Mouse (Mus musculus): ENCODE measurements at regions not wholly inside any gene's neighbourhood (a gene's known extent, or its start where the extent isn't known, plus 50 kb on each side); places are given as distances from the start of the nearest gene placed in this dataset.

DNA sequence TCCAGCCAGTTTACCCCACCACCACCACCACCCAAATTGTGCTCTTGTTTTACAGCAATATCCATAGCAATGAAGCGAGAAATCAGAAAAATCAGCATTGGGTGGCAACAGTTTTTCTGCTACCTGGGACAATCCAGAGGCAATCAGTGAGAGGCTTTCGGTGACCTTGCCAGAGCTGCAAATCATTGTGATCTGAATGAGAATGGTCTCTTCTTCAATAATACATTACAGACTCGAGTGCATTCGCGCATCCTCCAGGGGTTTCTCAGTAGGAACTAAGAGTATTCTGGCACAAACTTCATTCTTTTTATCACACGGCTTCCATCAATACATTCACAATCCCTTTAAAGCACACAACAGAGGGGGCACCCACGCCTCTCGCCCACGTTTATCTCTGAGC is 91.2 kb downstream of the Srek1 start:
- Histone ChIP-seq H3K9me3 (no peaks in the 10 kb centered on the region), H3K36me3 (replicated peaks) (no peaks in the 10 kb centered on the region), H3K4me3 (replicated peaks) (no peak overlapping the region), H3K4me2 (no peak overlapping the region), H3K4me1 (no peaks in the 10 kb centered on the region), H3K9ac (no peak overlapping the region), H3K27ac (no peak overlapping the region), H3K27me3 (no peaks in the 10 kb centered on the region)
- ATAC-seq (ENCODE audit: low FRiP score), result no peak
- 78% methylated on average over 9 of the region's 9 CpGs for WGBS

DNA sequence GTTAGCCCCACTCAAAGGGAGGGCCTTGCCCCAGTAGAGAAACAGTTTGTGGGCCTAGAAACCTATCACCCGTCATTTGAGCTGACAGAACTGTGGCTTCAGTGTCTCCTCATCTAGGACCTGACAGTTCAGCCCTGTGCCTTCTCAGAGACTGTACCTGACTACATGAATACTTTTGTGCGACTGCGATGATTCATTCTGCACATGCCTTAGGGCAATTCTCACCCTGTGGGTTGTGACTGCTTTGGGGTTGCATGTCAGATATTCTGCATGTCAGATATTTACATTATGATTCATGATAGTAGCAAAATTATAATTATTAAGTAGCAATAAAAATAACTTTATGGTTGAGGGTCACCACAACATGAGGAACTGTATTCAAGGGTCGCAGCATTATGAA is 93.7 kb downstream of the Srek1 start:
- no peaks in the 10 kb centered on the region for H3K27me3 ChIP-seq
- peaks cover 4% of the 10 kb centered on the region for H3K4me1 ChIP-seq
- no peak overlapping the region for H3K4me2 ChIP-seq
- ATAC-seq (ENCODE audit: low FRiP score), result no peak
- no peak overlapping the region for H3K27ac ChIP-seq
- H3K9ac ChIP-seq, result no peak overlapping the region
- H3K9me3 ChIP-seq, result no peaks in the 10 kb centered on the region
- WGBS, result 93% methylated on average over 4 of the region's 4 CpGs
- H3K4me3 ChIP-seq (replicated peaks), result no peak overlapping the region
- H3K36me3 ChIP-seq (replicated peaks), result no peaks in the 10 kb centered on the region

- Histone ChIP-seq H3K4me1 (peaks cover 4% of the 10 kb centered on the region), H3K4me2 (no peak overlapping the region), H3K27ac (no peak overlapping the region), H3K9me3 (no peaks in the 10 kb centered on the region), H3K4me3 (replicated peaks) (no peak overlapping the region), H3K27me3 (no peaks in the 10 kb centered on the region), H3K36me3 (replicated peaks) (no peaks in the 10 kb centered on the region), H3K9ac (no peak overlapping the region)
- WGBS, result 87% methylated on average over 7 of the region's 7 CpGs
- no peak for ATAC-seq (ENCODE audit: low FRiP score)
Measured at GRCm38 (mm10) chr13:103680052-103680451, 94.4 kb downstream of the Srek1 start.

DNA sequence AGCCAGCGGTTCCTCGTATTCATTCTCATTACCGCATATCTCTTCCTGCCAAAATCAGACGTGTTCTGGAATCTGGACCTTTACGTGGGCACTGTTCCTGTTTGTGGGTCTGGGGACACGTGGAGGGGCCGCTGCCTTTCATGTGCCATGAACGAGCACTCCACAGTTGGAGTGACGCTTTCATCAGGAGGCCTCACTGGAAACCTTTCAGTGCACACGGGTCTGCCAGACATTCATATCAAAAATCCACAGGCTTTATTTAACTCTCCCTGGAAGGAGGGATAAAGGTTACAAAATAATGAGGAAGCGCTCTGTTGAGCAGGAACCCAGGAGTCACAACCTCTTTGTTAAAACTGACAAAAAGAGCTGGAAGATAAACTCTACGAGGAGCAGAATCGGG is 97.6 kb downstream of the Srek1 start:
- Histone ChIP-seq H3K9ac (no peak overlapping the region), H3K4me3 (replicated peaks) (no peak overlapping the region), H3K4me1 (peaks cover 4% of the 10 kb centered on the region), H3K9me3 (no peaks in the 10 kb centered on the region), H3K27ac (no peak overlapping the region), H3K4me2 (no peak overlapping the region), H3K27me3 (no peaks in the 10 kb centered on the region), H3K36me3 (replicated peaks) (no peaks in the 10 kb centered on the region)
- ATAC-seq (ENCODE audit: low FRiP score), result no peak
- WGBS, result 45% methylated on average over 13 of the region's 13 CpGs

DNA sequence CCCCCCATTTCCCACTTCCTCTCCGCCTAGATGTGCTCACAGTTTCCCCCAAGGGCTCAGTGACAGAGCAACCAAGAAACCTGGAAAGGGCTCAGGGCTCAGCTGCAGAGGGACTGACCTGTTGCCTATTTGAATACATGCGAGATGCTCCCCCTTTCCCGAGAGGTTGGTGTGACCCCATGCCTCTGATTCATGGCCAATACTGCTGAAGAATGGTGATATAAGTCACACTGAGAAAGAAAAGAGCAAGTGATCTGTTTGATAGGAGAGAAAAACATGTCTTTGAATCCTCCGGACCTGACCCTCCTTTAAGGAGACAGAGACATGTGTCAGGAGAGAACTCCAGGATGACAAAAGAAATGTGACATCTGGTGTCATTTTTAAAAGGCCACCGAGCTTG is 98.2 kb downstream of the Srek1 start:
- H3K4me3 ChIP-seq (replicated peaks), result no peak overlapping the region
- H3K9me3 ChIP-seq, result no peaks in the 10 kb centered on the region
- no peaks in the 10 kb centered on the region for H3K36me3 ChIP-seq (replicated peaks)
- no peak overlapping the region for H3K4me2 ChIP-seq
- H3K27ac ChIP-seq, result no peak overlapping the region
- ATAC-seq (ENCODE audit: low FRiP score), result no peak
- 83% methylated on average over 5 of the region's 5 CpGs for WGBS
- H3K27me3 ChIP-seq, result no peaks in the 10 kb centered on the region
- peaks cover 4% of the 10 kb centered on the region for H3K4me1 ChIP-seq
- no peak overlapping the region for H3K9ac ChIP-seq

DNA sequence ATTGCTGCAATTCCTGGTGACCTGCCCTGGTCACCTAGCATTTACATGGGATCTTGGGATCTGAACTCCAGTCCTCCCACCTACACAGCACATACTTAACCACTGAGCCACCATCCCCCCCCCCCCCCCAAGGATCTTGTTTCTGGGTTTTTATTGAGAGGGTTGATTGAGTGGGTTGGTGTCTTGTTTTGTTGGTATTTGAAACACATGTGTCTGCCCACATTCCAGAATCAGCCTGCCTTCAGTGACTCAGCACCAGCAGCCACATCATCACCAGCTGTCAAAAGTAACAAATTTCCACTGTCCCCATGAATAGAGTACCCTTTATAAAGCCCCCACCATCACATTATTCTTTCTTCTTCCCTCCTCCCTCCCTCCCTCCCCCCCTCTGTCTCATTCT is 103.8 kb downstream of the Srek1 start:
- no peak for ATAC-seq (ENCODE audit: low FRiP score)
- H3K4me3 ChIP-seq (replicated peaks), result no peak overlapping the region

GRCm38 (mm10) chr13:103669856-103670255 is 104.6 kb downstream of the Srek1 start:
- H3K9ac ChIP-seq, result no peak overlapping the region
- H3K27ac ChIP-seq, result no peak overlapping the region
- H3K27me3 ChIP-seq, result no peaks in the 10 kb centered on the region
- ATAC-seq (ENCODE audit: low FRiP score), result no peak
- no peaks in the 10 kb centered on the region for H3K4me1 ChIP-seq
- H3K9me3 ChIP-seq, result no peaks in the 10 kb centered on the region
- WGBS, result 84% methylated on average over 4 of the region's 4 CpGs
- H3K4me3 ChIP-seq (replicated peaks), result no peak overlapping the region
- H3K36me3 ChIP-seq (replicated peaks), result no peaks in the 10 kb centered on the region
- H3K4me2 ChIP-seq, result no peak overlapping the region

More for the DNA sequence above, 103.8 kb downstream of the Srek1 start:
- H3K27ac ChIP-seq, result no peak overlapping the region
- H3K27me3 ChIP-seq, result no peaks in the 10 kb centered on the region
- no peaks in the 10 kb centered on the region for H3K4me1 ChIP-seq
- H3K36me3 ChIP-seq (replicated peaks), result no peaks in the 10 kb centered on the region
- no peaks in the 10 kb centered on the region for H3K9me3 ChIP-seq
- no peak overlapping the region for H3K4me2 ChIP-seq
- H3K9ac ChIP-seq, result no peak overlapping the region

DNA sequence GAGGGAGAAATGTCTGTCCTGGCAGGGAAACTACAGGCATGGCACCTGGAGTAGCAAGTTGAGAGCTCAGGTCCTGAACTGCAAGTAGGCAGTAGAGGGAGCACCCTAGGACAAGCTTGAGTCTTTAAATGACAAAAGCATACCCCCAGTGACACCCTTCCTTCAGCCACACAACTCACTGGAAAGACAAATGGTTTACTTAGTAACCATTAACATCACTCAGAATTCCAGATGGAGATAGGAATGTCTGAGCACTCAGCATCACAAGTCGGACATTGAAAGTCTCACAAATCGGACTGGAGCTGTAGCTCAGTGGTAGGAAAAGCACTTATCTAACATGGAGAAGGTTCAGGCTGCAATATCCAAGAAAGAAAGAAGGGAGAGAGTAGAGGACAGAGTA is 106.7 kb downstream of the Srek1 start:
- Histone ChIP-seq H3K4me3 (replicated peaks) (no peak overlapping the region), H3K27me3 (no peaks in the 10 kb centered on the region), H3K9ac (no peak overlapping the region), H3K4me1 (no peaks in the 10 kb centered on the region), H3K27ac (no peak overlapping the region), H3K4me2 (no peak overlapping the region), H3K36me3 (replicated peaks) (no peaks in the 10 kb centered on the region), H3K9me3 (no peaks in the 10 kb centered on the region)
- WGBS, result 84% methylated on average over 2 of the region's 2 CpGs
- ATAC-seq (ENCODE audit: low FRiP score), result no peak

GRCm38 (mm10) chr13:103660248-103660996 is 114.0 kb downstream of the Srek1 start:
- Histone ChIP-seq H3K4me3 (replicated peaks) (no peak overlapping the region), H3K9me3 (no peaks in the 10 kb centered on the region), H3K36me3 (replicated peaks) (no peaks in the 10 kb centered on the region), H3K27me3 (no peaks in the 10 kb centered on the region), H3K4me2 (no peak overlapping the region), H3K9ac (no peak overlapping the region), H3K27ac (no peak overlapping the region), H3K4me1 (peaks cover 11% of the 10 kb centered on the region)
- WGBS, result 17% methylated on average over 11 of the region's 11 CpGs
- ATAC-seq (ENCODE audit: low FRiP score), result peak; percentile 79; the same call in 1 of the 2 replicates

GRCm38 (mm10) chr13:103655966-103656365 is 118.4 kb downstream of the Srek1 start:
- Histone ChIP-seq H3K9ac (no peak overlapping the region), H3K36me3 (replicated peaks) (no peaks in the 10 kb centered on the region), H3K9me3 (no peaks in the 10 kb centered on the region), H3K27me3 (no peaks in the 10 kb centered on the region), H3K4me2 (no peak overlapping the region), H3K27ac (no peak overlapping the region), H3K4me1 (peaks cover 11% of the 10 kb centered on the region), H3K4me3 (replicated peaks) (no peak overlapping the region)
- WGBS, result 88% methylated on average over 2 of the region's 2 CpGs
- no peak for ATAC-seq (ENCODE audit: low FRiP score)

- ATAC-seq (ENCODE audit: low FRiP score), result no peak
- Histone ChIP-seq H3K27me3 (no peaks in the 10 kb centered on the region), H3K4me3 (replicated peaks) (no peak overlapping the region), H3K4me2 (no peak overlapping the region), H3K4me1 (no peaks in the 10 kb centered on the region), H3K9me3 (no peaks in the 10 kb centered on the region), H3K9ac (no peak overlapping the region), H3K36me3 (replicated peaks) (no peaks in the 10 kb centered on the region), H3K27ac (no peak overlapping the region)
- 86% methylated on average over 4 of the region's 4 CpGs for WGBS
Measured at GRCm38 (mm10) chr13:103653216-103653615, 121.2 kb downstream of the Srek1 start.

DNA sequence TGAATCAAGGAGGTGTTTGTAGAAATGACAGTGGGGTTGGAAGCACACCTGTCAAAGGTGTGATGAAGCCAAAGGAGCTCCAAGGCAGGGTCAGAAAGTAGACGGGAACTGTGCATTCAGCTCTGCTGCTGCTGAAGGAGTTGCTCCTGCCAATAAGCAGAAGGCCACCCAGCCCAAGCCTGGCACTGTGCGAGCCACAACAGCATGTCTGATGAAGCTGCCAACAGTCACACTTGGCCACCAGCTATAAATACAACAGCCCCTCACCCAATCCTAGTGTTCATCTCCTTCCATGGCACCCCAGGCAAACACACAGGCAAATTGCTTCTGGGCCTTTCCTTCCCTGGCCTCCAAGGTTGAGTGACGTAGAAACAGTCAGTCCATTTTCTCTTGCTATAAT is 125.0 kb downstream of the Srek1 start:
- no peaks in the 10 kb centered on the region for H3K27me3 ChIP-seq
- no peak overlapping the region for H3K27ac ChIP-seq
- no peak overlapping the region for H3K9ac ChIP-seq
- H3K9me3 ChIP-seq, result no peaks in the 10 kb centered on the region
- no peak overlapping the region for H3K4me2 ChIP-seq
- ATAC-seq (ENCODE audit: low FRiP score), result no peak
- no peaks in the 10 kb centered on the region for H3K4me1 ChIP-seq
- 88% methylated on average over 3 of the region's 3 CpGs for WGBS
- H3K4me3 ChIP-seq (replicated peaks), result no peak overlapping the region
- H3K36me3 ChIP-seq (replicated peaks), result no peaks in the 10 kb centered on the region

DNA sequence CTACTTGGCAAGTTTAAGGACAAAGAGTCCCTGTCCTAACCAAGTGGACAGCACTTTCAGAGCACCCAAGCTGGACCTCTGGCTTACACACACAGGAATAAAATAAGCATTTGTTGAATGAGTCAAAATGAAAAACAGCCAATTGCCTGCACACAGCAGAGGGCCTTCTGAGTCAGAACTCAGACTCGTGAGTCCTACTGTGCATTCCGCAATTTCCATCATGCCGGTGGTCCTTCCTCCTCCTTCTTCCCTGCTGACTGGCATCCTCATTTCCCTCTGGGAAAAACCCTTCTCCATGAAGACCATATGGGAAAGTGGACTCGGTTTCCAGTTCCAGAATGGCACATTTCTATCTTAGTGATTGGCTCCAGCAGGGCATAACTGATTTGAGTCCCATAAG is 126.4 kb downstream of the Srek1 start:
- H3K4me1 ChIP-seq, result peaks cover 11% of the 10 kb centered on the region; the same call in 1 of the 2 replicates
- H3K36me3 ChIP-seq (replicated peaks), result no peaks in the 10 kb centered on the region
- H3K4me2 ChIP-seq, result no peak overlapping the region
- H3K4me3 ChIP-seq (replicated peaks), result no peak overlapping the region
- H3K9ac ChIP-seq, result no peak overlapping the region
- ATAC-seq (ENCODE audit: low FRiP score), result no peak
- H3K9me3 ChIP-seq, result no peaks in the 10 kb centered on the region
- H3K27ac ChIP-seq, result no peak overlapping the region
- no peaks in the 10 kb centered on the region for H3K27me3 ChIP-seq
- WGBS, result 86% methylated on average over 4 of the region's 4 CpGs

Data from forebrain, embryonic 12.5 days (tissue).